In genomic region chr4:120813762-120814161, GRCm38 (mm10) we compare ENCODE assay signal across 7 mouse cellular contexts. TPM values are rescaled to one million over a fixed set of nuclear protein-coding genes. Genes with fewer than 3 reads are reported as not detected.
DNase-seq lines count a peak whose midpoint lies in the region; ATAC-seq and TF ChIP-seq lines count a peak whose summit lies in the region.

No protein-coding gene starts in this region.

- peak overlapping the region; percentile 49 for H3K9ac ChIP-seq in lung, embryonic 14.5 days
- peak overlapping the region; percentile 57; the same call in 1 of the 2 replicates for H3K9ac ChIP-seq in forebrain, embryonic 14.5 days (ENCODE audit: low read length)
- H3K9ac ChIP-seq in limb, embryonic 14.5 days (ENCODE audit: low read depth, low read length, severe bottlenecking): peak overlapping the region; percentile 70

- no peak for TF ChIP-seq CTCF in lung, embryonic 14.5 days (IDR thresholded peaks at IDR 0.05; ENCODE audit: low read depth)
- TF ChIP-seq CTCF in small intestine, adult 2 months (IDR thresholded peaks at IDR 0.05; ENCODE audit: extremely low read depth, insufficient read length, insufficient replicate concordance, low read depth, low read length): no peak

- H3K9me3 ChIP-seq in lung, embryonic 14.5 days (ENCODE audit: low read depth, low read length): no peaks in the 10 kb centered on the region
- H3K9me3 ChIP-seq in forebrain, embryonic 14.5 days (replicated peaks; ENCODE audit: control insufficient read depth, low read length): no peaks in the 10 kb centered on the region
- no peaks in the 10 kb centered on the region for H3K9me3 ChIP-seq in limb, embryonic 14.5 days (ENCODE audit: control insufficient read depth, low read length)

- peak overlapping the region; percentile 48 for H3K4me3 ChIP-seq in lung, embryonic 14.5 days (ENCODE audit: low read depth, low read length)
- H3K4me3 ChIP-seq in forebrain, embryonic 14.5 days (ENCODE audit: low read depth, low read length): peak overlapping the region; percentile 39
- peak overlapping the region; percentile 59 for H3K4me3 ChIP-seq in limb, embryonic 14.5 days (replicated peaks; ENCODE audit: low read length)
- H3K4me3 ChIP-seq in small intestine, adult 2 months (ENCODE audit: low read depth, low read length): no peak overlapping the region; the same call in 1 of the 2 replicates

- peak overlapping the region; percentile 71 for H3K27ac ChIP-seq in lung, embryonic 14.5 days (ENCODE audit: low read depth)
- H3K27ac ChIP-seq in forebrain, embryonic 14.5 days (ENCODE audit: low read depth, low read length): no peak overlapping the region
- 0 out of 2 replicates have a peak overlapping the region, but pooled peaks have one; percentile 81 for H3K27ac ChIP-seq in limb, embryonic 14.5 days (replicated peaks; ENCODE audit: low read depth, low read length)
- peak overlapping the region; percentile 88 for H3K27ac ChIP-seq in small intestine, adult 2 months (ENCODE audit: insufficient read depth, low read depth, low read length)

- TF ChIP-seq POLR2A in limb, embryonic 14.5 days (IDR thresholded peaks at IDR 0.05; ENCODE audit: borderline replicate concordance, extremely low read depth, insufficient read depth, insufficient read length): no peak
- TF ChIP-seq POLR2A in small intestine, adult 2 months (IDR thresholded peaks at IDR 0.05; ENCODE audit: low read depth, low read length): no peak

- H3K36me3 ChIP-seq in lung, embryonic 14.5 days (ENCODE audit: insufficient read depth): no peaks in the 10 kb centered on the region
- H3K36me3 ChIP-seq in forebrain, embryonic 14.5 days (ENCODE audit: control insufficient read depth, insufficient read depth, low read length): no peaks in the 10 kb centered on the region
- H3K36me3 ChIP-seq in limb, embryonic 14.5 days (ENCODE audit: control insufficient read depth, insufficient read depth, low read length): no peaks in the 10 kb centered on the region
- no peaks in the 10 kb centered on the region for H3K36me3 ChIP-seq in small intestine, adult 2 months (ENCODE audit: control insufficient read depth, insufficient read depth, low read length)

- H3K27me3 ChIP-seq in lung, embryonic 14.5 days (ENCODE audit: insufficient read depth, low read length): no peaks in the 10 kb centered on the region
- H3K27me3 ChIP-seq in forebrain, embryonic 14.5 days (replicated peaks; ENCODE audit: control insufficient read depth, insufficient read depth, low read length): no peaks in the 10 kb centered on the region
- no peaks in the 10 kb centered on the region for H3K27me3 ChIP-seq in limb, embryonic 14.5 days (ENCODE audit: control insufficient read depth, insufficient read depth, low read length)
- no peaks in the 10 kb centered on the region for H3K27me3 ChIP-seq in small intestine, adult 2 months (ENCODE audit: control insufficient read depth, insufficient read depth, low read length)

- 7% methylated on average over 1 of the region's 1 CpGs for WGBS in lung, embryonic 14.5 days
- WGBS in forebrain, embryonic 14.5 days: 18% methylated on average over 1 of the region's 1 CpGs
- 13% methylated on average over 1 of the region's 1 CpGs for WGBS in limb, embryonic 14.5 days
- WGBS in small intestine, adult 2 months: 11% methylated on average over 1 of the region's 1 CpGs

- ATAC-seq in lung, embryonic 14.5 days (ENCODE audit: insufficient read depth): no peak
- no peak for ATAC-seq in forebrain, embryonic 14.5 days
- ATAC-seq in limb, embryonic 14.5 days (ENCODE audit: low FRiP score, low read depth): no peak
- ATAC-seq in granulocyte monocyte progenitor cell, adult 5-6 weeks (replicated peaks; ENCODE audit: poor library complexity, severe bottlenecking): no peak

- H3K4me1 ChIP-seq in lung, embryonic 14.5 days (ENCODE audit: insufficient read depth): peaks cover 30% of the 10 kb centered on the region
- H3K4me1 ChIP-seq in forebrain, embryonic 14.5 days (ENCODE audit: control insufficient read depth, insufficient read depth, low read length): peaks cover 18% of the 10 kb centered on the region
- H3K4me1 ChIP-seq in limb, embryonic 14.5 days (ENCODE audit: control insufficient read depth, insufficient read depth, low read length): peaks cover 20% of the 10 kb centered on the region
- H3K4me1 ChIP-seq in small intestine, adult 2 months (ENCODE audit: control insufficient read depth, insufficient read depth, insufficient read length, low read length): peaks cover 2% of the 10 kb centered on the region; the same call in 1 of the 2 replicates

- no peak for DNase-seq in lung, embryonic 14.5 days
- no peak for DNase-seq in lung, postnatal 36 days
- DNase-seq in forebrain, embryonic 14.5 days (ENCODE audit: low spot score): no peak
- no peak for DNase-seq in limb, embryonic 14.5 days (ENCODE audit: low spot score)
- no peak for DNase-seq in spleen, adult 18-20 months

- H3K4me2 ChIP-seq in lung, embryonic 14.5 days: peak overlapping the region; percentile 69
- peak overlapping the region; percentile 67 for H3K4me2 ChIP-seq in forebrain, embryonic 14.5 days (ENCODE audit: low read length)
- H3K4me2 ChIP-seq in limb, embryonic 14.5 days (replicated peaks; ENCODE audit: low read depth, low read length, severe bottlenecking): peak overlapping the region; percentile 75

RNA-seq across cellular contexts. Expression of gene Nfyc, which starts 17.6 kb away (rescaled TPM):
- 113 and 114 TPM in 2 replicates for polyA plus RNA-seq in lung, embryonic 14.5 days (2014; fragmentation: Nextera tagmentation; extraction: Ambion mirVana)
- polyA plus RNA-seq in forebrain, embryonic 14.5 days (2014; fragmentation: Nextera tagmentation; extraction: Ambion mirVana): 120 and 123 TPM in 2 replicates
- 170 and 245 TPM in 2 replicates for polyA plus RNA-seq in limb, embryonic 14.5 days (2012; rRNA removed)
- 108 and 112 TPM in 2 replicates for polyA plus RNA-seq in limb, embryonic 14.5 days (2014; fragmentation: Nextera tagmentation; extraction: Ambion mirVana)
- polyA plus RNA-seq in small intestine, adult 2 months (2012; rRNA removed): 103 and 247 TPM in 2 replicates
- 24.9 and 53.4 TPM in 2 replicates for total RNA-seq in granulocyte monocyte progenitor cell, adult 5-6 weeks (2014; fragmentation: Nextera tagmentation)
- total RNA-seq in granulocyte monocyte progenitor cell, adult 5-6 weeks (2017): 45.1 and 61.6 TPM in 2 replicates

RNA-seq across cellular contexts. Expression of gene Rims3, which starts 40.9 kb away (rescaled TPM):
- 0.70 and 1.1 TPM in 2 replicates for polyA plus RNA-seq in lung, embryonic 14.5 days (2014; fragmentation: Nextera tagmentation; extraction: Ambion mirVana)
- 8.1 and 9.0 TPM in 2 replicates for polyA plus RNA-seq in forebrain, embryonic 14.5 days (2014; fragmentation: Nextera tagmentation; extraction: Ambion mirVana)
- 0.75 and 0.77 TPM in 2 replicates for polyA plus RNA-seq in limb, embryonic 14.5 days (2012; rRNA removed)
- polyA plus RNA-seq in limb, embryonic 14.5 days (2014; fragmentation: Nextera tagmentation; extraction: Ambion mirVana): 0.55 and 0.57 TPM in 2 replicates
- 0.30 and 0.51 TPM in 2 replicates for polyA plus RNA-seq in small intestine, adult 2 months (2012; rRNA removed)
- total RNA-seq in granulocyte monocyte progenitor cell, adult 5-6 weeks (2014; fragmentation: Nextera tagmentation): not detected in 2 replicates
- total RNA-seq in granulocyte monocyte progenitor cell, adult 5-6 weeks (2017): not detected in 2 replicates
